Mouse (Mus musculus) lung, adult 2 months (tissue): Measurements from ENCODE around the gene Ssna1.

ENCODE experiments used
- CTCF ChIP-seq: fragments of 200-500 bp; IDR thresholded peaks from 2 replicates; pipeline ENCODE4 v1.5.1; 2011; ENCODE audit warnings: mild to moderate bottlenecking, low read length, control low read depth; ENCODE audit not compliant: insufficient read depth
- POLR2A ChIP-seq: fragments of 200-500 bp; IDR thresholded peaks from 2 replicates; pipeline ENCODE4 v1.6.1; 2011; ENCODE audit warnings: low read depth, mild to moderate bottlenecking, control low read depth, low read length, borderline replicate concordance; ENCODE audit errors: extremely low read depth

GRCm38 (mm10) chr2:25239766-25240165 lies 32.5 kb downstream of the Ssna1 start:
- TF ChIP-seq CTCF: no peak
- TF ChIP-seq POLR2A: no peak
